Mouse (Mus musculus) neural tube, embryonic 15.5 days (tissue): Measurements from ENCODE around the gene Gins1. TPM values are rescaled to one million over a fixed set of nuclear protein-coding genes. Genes with fewer than 3 reads are reported as not detected.

ENCODE experiments used
- ATAC-seq: fragments of 200-750 bp; cut with Nextera tagmentation; 2 replicates; pipeline ENCODE4 v1.8.0; 2017; ENCODE audit warnings: mild to moderate bottlenecking, moderate TSS enrichment, moderate library complexity; ENCODE audit not compliant: low FRiP score
- H3K27ac ChIP-seq: fragments of 300-500 bp; sonication (generic); replicated peaks from 2 replicates; pipeline ENCODE4 v1.5.1; 2015; ENCODE audit warnings: mild to moderate bottlenecking, inconsistent platforms
- H3K27me3 ChIP-seq: fragments of 300-500 bp; sonication (generic); replicated peaks from 2 replicates; pipeline ENCODE4 v1.6.1; 2015; ENCODE audit warnings: inconsistent platforms
- H3K36me3 ChIP-seq: fragments of 300-500 bp; sonication (generic); 2 replicates; pipeline ENCODE4 v1.6.1; 2015; ENCODE audit warnings: inconsistent platforms
- H3K4me1 ChIP-seq: fragments of 300-500 bp; sonication (generic); 2 replicates; pipeline ENCODE4 v1.6.1; 2015; ENCODE audit warnings: inconsistent platforms
- H3K4me2 ChIP-seq: fragments of 300-500 bp; sonication (generic); 2 replicates; pipeline ENCODE4 v1.6.1; 2015; ENCODE audit warnings: inconsistent platforms, mild to moderate bottlenecking, moderate library complexity
- H3K4me3 ChIP-seq: fragments of 300-500 bp; sonication (generic); replicated peaks from 2 replicates; pipeline ENCODE4 v1.5.1; 2015; ENCODE audit warnings: mild to moderate bottlenecking, inconsistent platforms
- H3K9ac ChIP-seq: fragments of 300-500 bp; sonication (generic); replicated peaks from 2 replicates; pipeline ENCODE4 v1.6.1; 2015; ENCODE audit warnings: mild to moderate bottlenecking, inconsistent platforms
- H3K9me3 ChIP-seq: fragments of 300-500 bp; sonication (generic); replicated peaks from 2 replicates; pipeline ENCODE4 v1.6.1; 2016; ENCODE audit warnings: inconsistent platforms
- WGBS: fragments of 180-500 bp; shearing (Covaris S2); methylation state at CpG from one replicate; pipeline ENCODE4 v1.1.7; 2015; ENCODE audit warnings: mixed read lengths; 5-methylcytosine and 5-hydroxymethylcytosine counted together
- polyA plus RNA-seq: library from polyadenylated mRNA; unstranded; fragments of >200 nt; fragmentation: Nextera tagmentation; extraction: Ambion mirVana; gene quantifications from 2 replicates; pipeline ENCODE4 v1.2.1, GENCODE M21; 2015

Gins1 gene
- polyA plus RNA-seq: 12.8 and 16.1 TPM in 2 replicates

- H3K9ac ChIP-seq: peak within 1 kb of the TSS; percentile 90
- peak within 1 kb of the TSS; percentile 91 for H3K27ac ChIP-seq
- H3K27me3 ChIP-seq: no peaks in the 10 kb centered on the region
- ATAC-seq: no peak
- H3K4me1 ChIP-seq: peaks cover 24% of the 10 kb centered on the region
- peak within 1 kb of the TSS; percentile 84 for H3K4me2 ChIP-seq
- 40% methylated on average over 9 of the region's 9 CpGs for WGBS
- H3K9me3 ChIP-seq: no peaks in the 10 kb centered on the region
- 0 out of 2 replicates have a peak, but pooled peaks cover 5% of the 10 kb centered on the region for H3K36me3 ChIP-seq
- H3K4me3 ChIP-seq: peak within 1 kb of the TSS; percentile 90
Observed at GRCm38 (mm10) chr2:150904936-150905450, at the start of gene Gins1. Gene Gins1 (plus strand): TSS chr2:150905400.

- Histone ChIP-seq H3K27ac (no peak overlapping the region), H3K36me3 (no peaks in the 10 kb centered on the region), H3K9me3 (no peaks in the 10 kb centered on the region), H3K4me2 (no peak overlapping the region), H3K4me3 (no peak overlapping the region), H3K27me3 (no peaks in the 10 kb centered on the region), H3K9ac (no peak overlapping the region), H3K4me1 (peaks cover 4% of the 10 kb centered on the region; the same call in 1 of the 2 replicates)
- ATAC-seq: no peak
- 86% methylated on average over 9 of the region's 9 CpGs for WGBS
Observed at GRCm38 (mm10) chr2:150858724-150859487, 46.3 kb upstream of the Gins1 start.

GRCm38 (mm10) chr2:150859709-150860470 lies 45.3 kb upstream of the Gins1 start:
- 79% methylated on average over 11 of the region's 11 CpGs for WGBS
- no peak for ATAC-seq

GRCm38 (mm10) chr2:150861128-150861527 lies 44.1 kb upstream of the Gins1 start:
- no peak overlapping the region for H3K4me2 ChIP-seq
- H3K4me1 ChIP-seq: no peaks in the 10 kb centered on the region
- no peak overlapping the region for H3K4me3 ChIP-seq
- WGBS: 91% methylated on average over 2 of the region's 2 CpGs
- H3K27ac ChIP-seq: no peak overlapping the region
- no peak for ATAC-seq
- H3K9me3 ChIP-seq: no peaks in the 10 kb centered on the region
- no peaks in the 10 kb centered on the region for H3K27me3 ChIP-seq
- H3K9ac ChIP-seq: no peak overlapping the region
- no peaks in the 10 kb centered on the region for H3K36me3 ChIP-seq

More at GRCm38 (mm10) chr2:150859709-150860470, 45.3 kb upstream of the Gins1 start:
- no peak overlapping the region for H3K9ac ChIP-seq
- no peak overlapping the region for H3K4me2 ChIP-seq
- no peaks in the 10 kb centered on the region for H3K27me3 ChIP-seq
- H3K27ac ChIP-seq: no peak overlapping the region
- peaks cover 2% of the 10 kb centered on the region; the same call in 1 of the 2 replicates for H3K4me1 ChIP-seq
- H3K4me3 ChIP-seq: no peak overlapping the region
- no peaks in the 10 kb centered on the region for H3K36me3 ChIP-seq
- H3K9me3 ChIP-seq: no peaks in the 10 kb centered on the region

- Histone ChIP-seq H3K4me3 (no peak overlapping the region), H3K27me3 (no peaks in the 10 kb centered on the region), H3K4me1 (no peaks in the 10 kb centered on the region), H3K36me3 (no peaks in the 10 kb centered on the region), H3K9ac (no peak overlapping the region), H3K27ac (no peak overlapping the region), H3K4me2 (no peak overlapping the region), H3K9me3 (no peaks in the 10 kb centered on the region)
- WGBS: 96% methylated on average over 2 of the region's 2 CpGs
- no peak for ATAC-seq
Observed at GRCm38 (mm10) chr2:150867021-150867420, 38.2 kb upstream of the Gins1 start.

- Histone ChIP-seq H3K9me3 (no peaks in the 10 kb centered on the region), H3K27me3 (no peaks in the 10 kb centered on the region), H3K4me3 (no peak overlapping the region), H3K4me2 (no peak overlapping the region), H3K4me1 (no peaks in the 10 kb centered on the region), H3K27ac (no peak overlapping the region), H3K36me3 (no peaks in the 10 kb centered on the region), H3K9ac (no peak overlapping the region)
- no peak for ATAC-seq
- WGBS: 94% methylated on average over 1 of the region's 1 CpGs
Observed at GRCm38 (mm10) chr2:150869446-150869845, 35.8 kb upstream of the Gins1 start.

- no peaks in the 10 kb centered on the region for H3K4me1 ChIP-seq
- H3K27me3 ChIP-seq: no peaks in the 10 kb centered on the region
- H3K4me3 ChIP-seq: no peak overlapping the region
- no peak for ATAC-seq
- H3K9ac ChIP-seq: no peak overlapping the region
- H3K9me3 ChIP-seq: no peaks in the 10 kb centered on the region
- H3K27ac ChIP-seq: no peak overlapping the region
- no peaks in the 10 kb centered on the region for H3K36me3 ChIP-seq
- no peak overlapping the region for H3K4me2 ChIP-seq
- WGBS: 91% methylated on average over 1 of the region's 1 CpGs
Observed at GRCm38 (mm10) chr2:150874508-150874907, 30.7 kb upstream of the Gins1 start.

GRCm38 (mm10) chr2:150875226-150875625 lies 30.0 kb upstream of the Gins1 start:
- Histone ChIP-seq H3K27ac (no peak overlapping the region), H3K27me3 (no peaks in the 10 kb centered on the region), H3K4me2 (no peak overlapping the region), H3K36me3 (no peaks in the 10 kb centered on the region), H3K4me3 (no peak overlapping the region), H3K4me1 (no peaks in the 10 kb centered on the region), H3K9me3 (no peaks in the 10 kb centered on the region), H3K9ac (no peak overlapping the region)
- WGBS: 98% methylated on average over 1 of the region's 1 CpGs
- no peak for ATAC-seq

- no peak for ATAC-seq
- Histone ChIP-seq H3K4me3 (no peak overlapping the region), H3K36me3 (peaks cover 2% of the 10 kb centered on the region; the same call in 1 of the 2 replicates), H3K9ac (no peak overlapping the region), H3K4me2 (no peak overlapping the region), H3K27ac (no peak overlapping the region), H3K27me3 (no peaks in the 10 kb centered on the region), H3K4me1 (no peaks in the 10 kb centered on the region), H3K9me3 (no peaks in the 10 kb centered on the region)
- WGBS: 85% methylated on average over 4 of the region's 4 CpGs
Observed at GRCm38 (mm10) chr2:150877561-150877960, 27.6 kb upstream of the Gins1 start.

- Histone ChIP-seq H3K36me3 (peaks cover 2% of the 10 kb centered on the region; the same call in 1 of the 2 replicates), H3K9ac (no peak overlapping the region), H3K4me1 (no peaks in the 10 kb centered on the region), H3K9me3 (no peaks in the 10 kb centered on the region), H3K27ac (no peak overlapping the region), H3K27me3 (no peaks in the 10 kb centered on the region), H3K4me3 (no peak overlapping the region), H3K4me2 (no peak overlapping the region)
- no peak for ATAC-seq
- WGBS: 93% methylated on average over 8 of the region's 8 CpGs
Observed at GRCm38 (mm10) chr2:150884075-150884778, 21.0 kb upstream of the Gins1 start.

- Histone ChIP-seq H3K9me3 (no peaks in the 10 kb centered on the region), H3K36me3 (peaks cover 4% of the 10 kb centered on the region; the same call in 1 of the 2 replicates), H3K27me3 (no peaks in the 10 kb centered on the region), H3K27ac (no peak overlapping the region), H3K4me1 (no peaks in the 10 kb centered on the region), H3K4me2 (no peak overlapping the region), H3K4me3 (no peak overlapping the region), H3K9ac (no peak overlapping the region)
- 100% methylated on average over 1 of the region's 1 CpGs for WGBS
- ATAC-seq: no peak
Observed at GRCm38 (mm10) chr2:150884779-150885110, 20.5 kb upstream of the Gins1 start.
